Mouse (Mus musculus) left cerebral cortex, postnatal 10 days (tissue): ENCODE measurements around the gene Olfr605. TPM values are rescaled to one million over a fixed set of nuclear protein-coding genes. Genes with fewer than 3 reads are reported as not detected.
"Not testable (repeated sequence)": the region's sequence is repeated elsewhere in the genome, so short reads cannot be mapped to it uniquely, and the experiment has no call there.

ENCODE experiments used
- DNase-seq, 2 experiments: peaks; one replicate each; pipeline ENCODE4 v3.0.0; 2021 to 2022; ENCODE audit warnings: low spot score in 2 of 2, mixed read lengths in 1 of 2; ENCODE audit errors: extremely low spot score in 1 of 2
- intact Hi-C: fragments of 180-260 bp; cut with DNase I; formaldehyde crosslinking; loops from one replicate; pipeline ENCODE4 v1.15.1; 2025
- microRNA-seq: library from miRNA; unstranded; fragments of <30 nt; microRNA quantifications from one replicate; pipeline ENCODE4 v1.2.0, GENCODE M21; 2022
- total RNA-seq, 2 experiments: library from RNA; stranded (reverse); gene quantifications; 2 replicates each; pipeline ENCODE4 v1.2.3; 2021

Gene Olfr605
- not detected for total RNA-seq

DNA sequence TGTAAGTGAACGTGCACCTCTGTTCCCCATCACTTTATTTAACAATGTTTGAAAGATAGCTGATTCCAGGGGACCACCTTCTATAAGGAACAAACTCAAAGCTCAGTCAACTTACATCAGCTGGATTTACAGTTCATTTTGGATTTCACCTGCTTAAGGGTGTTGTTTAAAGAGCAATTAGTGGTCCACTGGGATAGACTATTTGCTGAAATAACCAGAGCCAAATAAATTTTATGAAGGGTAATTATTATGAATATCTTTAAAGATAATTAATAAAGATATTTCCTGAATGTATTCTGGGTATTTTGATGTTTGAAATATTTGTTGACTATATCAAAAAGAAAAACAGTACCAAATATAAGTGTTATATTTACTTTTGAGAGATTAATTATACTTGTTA, at the start of gene Olfr605:
TSS of gene Olfr605 (minus strand) at position 101 of the 400 bp plus-strand sequence.
- intact Hi-C loops: no loop called here
- DNase-seq: no peak

DNA sequence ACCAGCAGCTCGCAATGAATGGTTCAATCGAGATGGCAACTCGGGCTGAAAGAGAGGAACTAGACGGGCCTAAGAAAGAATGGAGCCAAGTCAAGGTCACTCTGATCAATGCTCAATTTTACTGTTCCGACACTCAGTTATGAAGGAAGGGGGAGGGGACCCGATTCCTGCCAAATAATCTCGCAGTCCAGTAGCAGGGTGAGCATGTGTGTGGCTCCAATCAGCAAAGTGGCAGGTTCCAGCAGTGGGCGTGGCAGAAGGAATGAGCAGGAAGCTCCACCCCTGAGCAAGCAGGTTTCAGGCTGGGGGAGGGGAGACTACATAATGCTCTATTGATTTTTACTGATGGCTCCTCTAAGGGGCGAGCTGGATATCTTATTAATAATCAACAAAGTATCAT, 31.9 kb upstream of the Olfr605 start:
- DNase-seq, intact Hi-C loops: not testable (repeated sequence)

DNA sequence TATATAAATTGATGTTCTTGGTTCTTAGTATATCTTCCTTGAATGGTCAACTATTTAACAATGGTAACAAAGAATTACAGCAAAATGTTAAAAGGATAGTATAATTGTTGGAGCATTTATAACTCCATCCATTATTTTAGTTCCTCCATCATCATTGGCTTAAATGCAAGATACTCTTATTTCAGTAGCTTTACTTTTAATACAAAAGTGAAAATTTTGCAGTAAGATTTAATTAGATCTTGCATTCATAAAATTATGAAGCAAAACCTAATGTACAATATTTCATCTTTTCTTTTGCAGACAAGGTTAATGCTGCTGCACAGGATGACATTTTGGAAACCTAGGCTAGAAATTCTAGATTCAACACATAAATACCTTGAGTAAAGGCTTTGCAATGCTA, 24.3 kb upstream of the Olfr605 start, which contains the start of gene Olfr608:
TSS of gene Olfr608 (plus strand) at position 301 of the 400 bp plus-strand sequence.
- no peak for DNase-seq
- intact Hi-C loops: no loop called here

DNA sequence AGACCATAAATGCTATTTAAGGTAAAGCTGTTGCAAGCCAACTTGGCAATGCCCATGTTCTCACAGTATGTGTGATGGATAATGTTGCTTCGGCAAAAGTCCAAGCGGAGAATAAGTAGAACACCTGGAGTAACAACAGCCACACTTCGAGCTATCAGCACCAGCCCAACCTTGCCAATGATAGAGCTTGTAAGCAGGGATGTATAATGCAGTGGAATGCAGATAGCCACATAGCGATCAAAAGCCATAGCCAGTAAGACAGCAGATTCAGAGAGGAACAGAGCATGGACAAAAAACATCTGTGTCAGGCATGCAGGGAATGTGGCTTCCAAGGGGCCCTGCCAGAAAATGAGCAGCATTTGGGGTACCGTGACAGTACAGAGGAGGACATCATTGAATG, 15.4 kb upstream of the Olfr605 start:
- intact Hi-C loops: no loop called here
- DNase-seq: no peak

DNA sequence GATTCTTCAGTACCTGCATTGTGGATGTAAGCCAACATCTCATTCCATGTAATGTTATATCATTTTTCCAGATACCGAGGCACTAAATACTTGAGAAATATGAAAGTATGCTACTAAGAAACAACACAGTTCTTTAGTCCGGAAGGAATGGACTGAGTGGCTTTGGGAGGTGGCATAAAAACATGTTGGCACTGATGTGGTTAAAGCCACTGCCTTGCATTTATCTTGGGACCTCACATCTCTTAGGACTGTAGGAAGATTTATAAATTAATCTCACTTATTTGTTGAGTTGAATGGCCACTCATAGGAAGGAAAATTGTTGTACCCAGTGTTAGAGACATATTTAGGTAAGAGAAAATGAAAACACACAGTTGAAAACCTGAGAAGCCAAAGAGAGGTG, 3.5 kb upstream of the Olfr605 start, which contains the start of gene Olfr606:
TSS of gene Olfr606 (plus strand) at position 301 of the 400 bp plus-strand sequence.
- intact Hi-C loops: no loop called here
- no peak for DNase-seq

DNA sequence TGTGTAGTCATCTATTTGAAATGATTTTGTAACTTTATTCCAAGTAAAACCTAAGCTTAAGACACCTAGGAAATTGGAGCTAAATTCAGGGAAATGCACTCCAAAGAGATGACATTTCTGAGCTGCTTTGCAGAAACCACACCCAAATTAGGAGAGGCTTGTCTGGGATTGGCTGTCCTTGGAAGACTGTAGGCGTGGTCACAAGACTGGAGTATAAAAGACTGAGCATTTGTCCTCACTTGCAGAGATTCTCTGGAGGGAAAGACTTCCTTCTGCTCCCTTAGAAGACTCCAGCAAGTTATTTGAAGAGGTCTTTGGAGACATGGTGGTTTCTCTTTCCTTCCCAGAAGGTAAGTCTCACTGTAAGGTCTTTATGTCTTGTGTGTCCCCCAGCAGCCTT, 30.5 kb downstream of the Olfr605 start, which contains the start of gene Usp17lc:
TSS of gene Usp17lc (plus strand) at position 301 of the 400 bp plus-strand sequence.
- intact Hi-C loops: not testable (repeated sequence)

DNA sequence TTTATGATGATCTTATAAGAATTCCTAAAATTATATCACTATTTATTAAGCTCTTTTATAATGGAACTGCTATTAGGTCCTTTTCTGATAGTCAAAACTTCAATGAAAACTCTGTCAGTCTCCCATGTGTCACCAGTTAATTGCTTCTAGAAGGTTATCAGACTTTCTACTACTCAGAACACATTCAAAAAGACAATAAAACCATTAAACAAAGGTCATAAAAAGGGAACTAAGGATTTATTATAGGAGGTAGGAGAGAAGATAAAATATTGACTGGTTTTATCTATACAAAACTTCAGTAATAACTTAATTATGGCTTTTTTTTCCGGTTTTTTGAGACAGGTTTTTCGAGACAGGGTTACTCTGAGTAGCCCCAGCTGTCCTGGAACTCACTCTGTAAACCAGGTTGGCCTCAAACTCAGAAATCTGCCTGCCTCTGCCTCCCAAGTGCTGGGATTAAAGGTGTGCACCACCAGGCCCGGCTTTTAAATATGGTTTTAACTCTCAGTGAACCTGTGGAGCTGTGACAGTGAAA, 38.7 kb downstream of the Olfr605 start:
- DNase-seq, intact Hi-C loops: not testable (repeated sequence)

More for the DNA sequence above, 30.5 kb downstream of the Olfr605 start, which contains the start of gene Usp17lc:
- DNase-seq: not testable (repeated sequence)

DNA sequence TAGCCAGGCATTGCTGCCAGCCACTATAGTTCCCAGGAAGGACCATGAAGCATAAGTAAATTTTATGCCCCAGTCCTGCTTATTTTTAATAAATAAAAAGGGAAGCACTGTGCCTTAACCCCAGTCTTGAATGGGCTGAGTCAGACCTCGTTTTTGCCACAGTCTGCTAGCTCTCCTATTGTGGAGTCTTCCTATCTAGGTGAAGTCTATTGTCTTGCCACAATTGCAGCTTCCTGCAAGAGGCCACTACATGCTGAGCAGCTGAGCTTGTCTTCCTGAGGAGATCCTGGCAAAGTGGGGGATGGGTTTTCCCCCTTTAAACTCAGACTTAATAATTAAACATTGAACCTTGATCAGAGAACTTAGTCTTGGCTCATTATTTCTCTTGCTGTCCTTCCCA, 46.3 kb downstream of the Olfr605 start:
- intact Hi-C loops: no loop called here
- no peak for DNase-seq

DNA sequence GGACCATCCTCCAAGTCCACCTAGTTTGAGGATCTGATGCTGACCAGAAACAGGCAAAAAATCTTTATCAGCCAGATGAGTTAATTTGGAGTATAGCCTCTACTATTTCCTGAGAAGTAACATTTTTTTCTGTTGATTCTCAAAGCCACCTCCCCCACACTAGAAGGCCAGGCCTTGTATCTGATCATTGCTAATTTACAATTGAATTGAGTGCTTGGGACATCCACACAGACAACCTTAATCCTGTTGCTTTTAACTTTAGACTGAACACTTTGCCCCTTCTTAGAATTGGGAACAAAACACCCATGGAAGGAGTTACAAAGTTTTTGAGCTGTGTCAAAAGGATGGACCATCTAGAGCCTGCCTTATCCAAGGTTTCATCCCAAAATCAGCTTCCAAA, 47.5 kb downstream of the Olfr605 start:
- intact Hi-C loops: no loop called here
- DNase-seq: no peak

Small RNA genes within 50 kb of the gene (microRNA-seq; reads per million reads assigned to microRNA genes)
- gene Gm25774: not detected

Other genes with a start within 250 kb of the Olfr605 start
- gene Olfr593, start 233.6 kb downstream of the Olfr605 start, total RNA-seq: not detected
- gene Olfr594, start 228.4 kb downstream of the Olfr605 start, total RNA-seq: not detected
- not detected for gene Usp17ld, start 192.9 kb downstream of the Olfr605 start, total RNA-seq
- not detected for gene Olfr596, start 139.8 kb downstream of the Olfr605 start, total RNA-seq
- not detected for gene Olfr597, start 129.1 kb downstream of the Olfr605 start, total RNA-seq
- not detected for gene Olfr598, start 121.9 kb downstream of the Olfr605 start, total RNA-seq
- not detected for gene Olfr599, start 109.5 kb downstream of the Olfr605 start, total RNA-seq
- not detected for gene Olfr600, start 95.8 kb downstream of the Olfr605 start, total RNA-seq
- gene Olfr601, start 82.8 kb downstream of the Olfr605 start, total RNA-seq: not detected
- not detected for gene Olfr603, start 59.3 kb downstream of the Olfr605 start, total RNA-seq
- gene Usp17lc, start 30.4 kb downstream of the Olfr605 start, total RNA-seq: not detected
- not detected for gene Olfr606, start 3.6 kb upstream of the Olfr605 start, total RNA-seq
- not detected for gene Olfr607, start 18.7 kb upstream of the Olfr605 start, total RNA-seq
- not detected for gene Olfr608, start 24.4 kb upstream of the Olfr605 start, total RNA-seq
- gene Olfr609, start 52.6 kb upstream of the Olfr605 start, total RNA-seq: not detected
- not detected for gene Olfr610, start 66.7 kb upstream of the Olfr605 start, total RNA-seq
- gene Olfr611, start 75.4 kb upstream of the Olfr605 start, total RNA-seq: not detected
- gene Olfr612, start 97.3 kb upstream of the Olfr605 start, total RNA-seq: not detected
- not detected for gene Olfr613, start 102.6 kb upstream of the Olfr605 start, total RNA-seq
- not detected for gene Olfr615, start 110.6 kb upstream of the Olfr605 start, total RNA-seq
- not detected for gene Olfr616, start 123.7 kb upstream of the Olfr605 start, total RNA-seq
- gene Olfr617, start 127.6 kb upstream of the Olfr605 start, total RNA-seq: not detected
- gene Olfr618, start 144.7 kb upstream of the Olfr605 start, total RNA-seq: not detected
- gene Olfr619, start 155.1 kb upstream of the Olfr605 start, total RNA-seq: not detected
- gene Olfr620, start 167.1 kb upstream of the Olfr605 start, total RNA-seq: not detected
- not detected for gene Olfr622, start 197.3 kb upstream of the Olfr605 start, total RNA-seq
- not detected for gene Olfr623, start 218.3 kb upstream of the Olfr605 start, total RNA-seq
- gene Olfr624, start 225.8 kb upstream of the Olfr605 start, total RNA-seq: not detected
- gene Olfr625-ps1, start 237.3 kb upstream of the Olfr605 start, total RNA-seq: not detected